Mouse (Mus musculus): ENCODE measurements at regions not wholly inside any gene's neighbourhood (a gene's known extent, or its start where the extent isn't known, plus 50 kb on each side); places are given as distances from the start of the nearest gene placed in this dataset.

- Histone ChIP-seq H3K9ac (no peak overlapping the region), H3K27me3 (ENCODE audit: control insufficient read depth, insufficient read depth, low read length) (no peaks in the 10 kb centered on the region), H3K4me2 (replicated peaks) (no peak overlapping the region), H3K36me3 (replicated peaks; ENCODE audit: control insufficient read depth, insufficient read depth) (no peaks in the 10 kb centered on the region), H3K4me1 (replicated peaks; ENCODE audit: control insufficient read depth, insufficient read depth, low read length) (no peaks in the 10 kb centered on the region), H3K4me3 (replicated peaks; ENCODE audit: low read length) (no peak overlapping the region), H3K27ac (no peak overlapping the region), H3K9me3 (ENCODE audit: control insufficient read depth, low read length) (no peaks in the 10 kb centered on the region)
- WGBS = 85% methylated on average over 3 of the region's 3 CpGs
- DNase-seq (ENCODE audit: low spot score) (no peak), ATAC-seq (ENCODE audit: low FRiP score) (no peak)
Measured at GRCm38 (mm10) chr7:40537621-40538020, 360.5 kb upstream of the Vstm2b start.

DNA sequence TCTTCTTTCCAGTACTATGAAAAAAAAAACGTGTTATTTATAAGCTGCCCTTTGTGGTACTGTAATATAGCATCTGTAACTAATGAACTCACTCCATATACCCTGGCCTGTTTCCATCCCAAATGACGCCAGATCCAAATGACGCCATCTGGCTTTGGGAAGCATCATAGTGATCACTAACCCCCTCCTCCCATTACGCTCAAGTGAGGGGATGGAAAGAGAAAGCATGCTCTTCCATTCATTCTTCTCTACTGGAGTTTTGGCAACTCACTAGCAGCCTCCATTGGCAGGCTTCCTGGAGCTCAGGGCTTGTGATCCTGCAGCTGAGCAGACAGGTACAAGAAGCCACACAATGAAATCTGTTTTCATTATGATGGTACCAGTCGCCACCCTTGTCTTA is 358.3 kb upstream of the Vstm2b start:
- H3K4me2 ChIP-seq (replicated peaks) = no peak overlapping the region
- no peak overlapping the region for H3K4me3 ChIP-seq (replicated peaks; ENCODE audit: low read length)
- 64% methylated on average over 5 of the region's 5 CpGs for WGBS
- no peak overlapping the region for H3K27ac ChIP-seq
- H3K36me3 ChIP-seq (replicated peaks; ENCODE audit: control insufficient read depth, insufficient read depth) = no peaks in the 10 kb centered on the region
- H3K4me1 ChIP-seq (replicated peaks; ENCODE audit: control insufficient read depth, insufficient read depth, low read length) = no peaks in the 10 kb centered on the region
- no peaks in the 10 kb centered on the region for H3K27me3 ChIP-seq (ENCODE audit: control insufficient read depth, insufficient read depth, low read length)
- no peak overlapping the region for H3K9ac ChIP-seq
- ATAC-seq (ENCODE audit: low FRiP score) (no peak), DNase-seq (ENCODE audit: low spot score) (no peak)
- H3K9me3 ChIP-seq (ENCODE audit: control insufficient read depth, low read length) = no peaks in the 10 kb centered on the region

GRCm38 (mm10) chr7:40541283-40541682 is 356.8 kb upstream of the Vstm2b start:
- DNase-seq (ENCODE audit: low spot score) = no peak
- ATAC-seq (ENCODE audit: low FRiP score) = no peak
- Histone ChIP-seq H3K4me3 (replicated peaks; ENCODE audit: low read length) (no peak overlapping the region), H3K27me3 (ENCODE audit: control insufficient read depth, insufficient read depth, low read length) (no peaks in the 10 kb centered on the region), H3K27ac (no peak overlapping the region), H3K36me3 (replicated peaks; ENCODE audit: control insufficient read depth, insufficient read depth) (no peaks in the 10 kb centered on the region), H3K4me1 (replicated peaks; ENCODE audit: control insufficient read depth, insufficient read depth, low read length) (no peaks in the 10 kb centered on the region), H3K9ac (no peak overlapping the region), H3K4me2 (replicated peaks) (no peak overlapping the region), H3K9me3 (ENCODE audit: control insufficient read depth, low read length) (no peaks in the 10 kb centered on the region)
- WGBS = 75% methylated on average over 4 of the region's 4 CpGs

DNA sequence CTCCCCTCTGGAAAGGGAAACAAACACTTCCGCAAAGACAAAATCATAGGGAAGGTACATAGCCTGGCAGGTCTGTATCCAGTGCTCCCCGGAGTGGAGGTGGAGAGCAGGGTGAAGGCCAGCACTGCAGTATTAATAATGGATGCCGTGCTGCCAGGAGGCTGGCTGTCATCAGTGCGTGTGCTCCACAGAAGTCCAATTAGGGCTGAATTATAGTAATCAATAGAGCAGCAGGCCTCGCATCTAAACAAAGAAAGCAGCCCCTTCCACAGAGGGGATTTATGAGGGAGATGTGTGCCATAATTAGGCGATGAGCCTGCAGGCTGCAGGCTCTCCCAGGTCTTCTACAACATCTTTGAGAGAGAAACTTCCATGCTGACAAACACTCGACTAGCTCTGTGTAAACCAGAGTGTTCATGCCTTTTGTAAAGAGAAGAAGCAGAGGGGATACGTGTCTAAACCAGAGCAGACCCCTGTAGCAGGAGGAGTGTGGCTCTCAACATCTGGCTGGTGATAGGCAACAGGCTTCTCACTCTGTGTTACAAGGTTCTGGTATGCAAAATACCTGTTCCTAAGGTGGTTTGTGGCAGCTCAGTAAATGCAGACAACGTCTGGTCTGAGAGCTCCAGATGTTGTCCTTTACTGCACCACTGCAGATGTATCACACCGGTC is 334.5 kb upstream of the Vstm2b start:
- peaks cover 9% of the 10 kb centered on the region; the same call in 1 of the 2 replicates for H3K4me1 ChIP-seq (replicated peaks; ENCODE audit: control insufficient read depth, insufficient read depth, low read length)
- 50% methylated on average over 10 of the region's 10 CpGs for WGBS
- H3K4me3 ChIP-seq (replicated peaks; ENCODE audit: low read length) = no peak overlapping the region
- H3K9me3 ChIP-seq (ENCODE audit: control insufficient read depth, low read length) = no peaks in the 10 kb centered on the region
- H3K27me3 ChIP-seq (ENCODE audit: control insufficient read depth, insufficient read depth, low read length) = no peaks in the 10 kb centered on the region
- DNase-seq (ENCODE audit: low spot score) (no peak), ATAC-seq (ENCODE audit: low FRiP score) (peak; percentile 80)
- H3K27ac ChIP-seq = no peak overlapping the region
- H3K4me2 ChIP-seq (replicated peaks) = no peak overlapping the region
- no peaks in the 10 kb centered on the region for H3K36me3 ChIP-seq (replicated peaks; ENCODE audit: control insufficient read depth, insufficient read depth)
- no peak overlapping the region for H3K9ac ChIP-seq

GRCm38 (mm10) chr7:40575971-40576370 is 322.2 kb upstream of the Vstm2b start:
- Histone ChIP-seq H3K27me3 (ENCODE audit: control insufficient read depth, insufficient read depth, low read length) (no peaks in the 10 kb centered on the region), H3K4me2 (replicated peaks) (no peak overlapping the region), H3K4me1 (replicated peaks; ENCODE audit: control insufficient read depth, insufficient read depth, low read length) (no peaks in the 10 kb centered on the region), H3K36me3 (replicated peaks; ENCODE audit: control insufficient read depth, insufficient read depth) (no peaks in the 10 kb centered on the region), H3K9me3 (ENCODE audit: control insufficient read depth, low read length) (no peaks in the 10 kb centered on the region), H3K27ac (no peak overlapping the region), H3K9ac (no peak overlapping the region), H3K4me3 (replicated peaks; ENCODE audit: low read length) (no peak overlapping the region)
- 83% methylated on average over 4 of the region's 4 CpGs for WGBS
- ATAC-seq (ENCODE audit: low FRiP score) (no peak), DNase-seq (ENCODE audit: low spot score) (no peak)

DNA sequence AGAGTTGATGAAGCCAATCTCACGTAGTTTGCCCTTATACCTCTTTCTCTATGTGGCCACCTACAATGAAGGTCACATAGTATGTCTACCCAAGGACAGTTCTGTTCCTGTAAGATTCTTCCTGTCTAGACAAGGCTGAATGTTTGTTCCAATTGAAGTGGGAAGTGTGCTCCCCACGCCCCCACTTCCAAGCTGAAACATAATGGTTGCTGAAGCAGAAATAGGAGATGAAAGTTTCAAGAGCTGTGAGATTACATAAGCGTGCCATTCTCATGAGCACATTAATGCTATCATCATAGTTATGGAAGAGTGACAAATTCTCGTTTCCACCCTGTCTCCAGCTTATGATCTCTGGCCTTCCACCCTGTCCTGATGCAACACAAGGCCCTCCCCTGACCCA is 320.8 kb upstream of the Vstm2b start:
- no peaks in the 10 kb centered on the region for H3K9me3 ChIP-seq (ENCODE audit: control insufficient read depth, low read length)

GRCm38 (mm10) chr7:40620761-40621160 is 277.4 kb upstream of the Vstm2b start:
- DNase-seq (ENCODE audit: low spot score) (no peak), ATAC-seq (ENCODE audit: low FRiP score) (no peak)
- H3K4me1 ChIP-seq (replicated peaks; ENCODE audit: control insufficient read depth, insufficient read depth, low read length) = no peaks in the 10 kb centered on the region
- H3K9ac ChIP-seq = no peak overlapping the region
- no peak overlapping the region for H3K4me3 ChIP-seq (replicated peaks; ENCODE audit: low read length)
- H3K27ac ChIP-seq = no peak overlapping the region
- no peak overlapping the region for H3K4me2 ChIP-seq (replicated peaks)
- H3K9me3 ChIP-seq (ENCODE audit: control insufficient read depth, low read length) = no peaks in the 10 kb centered on the region
- no peaks in the 10 kb centered on the region for H3K27me3 ChIP-seq (ENCODE audit: control insufficient read depth, insufficient read depth, low read length)
- 77% methylated on average over 3 of the region's 3 CpGs for WGBS
- no peaks in the 10 kb centered on the region for H3K36me3 ChIP-seq (replicated peaks; ENCODE audit: control insufficient read depth, insufficient read depth)

More for the DNA sequence above, 320.8 kb upstream of the Vstm2b start:
- Histone ChIP-seq H3K27me3 (ENCODE audit: control insufficient read depth, insufficient read depth, low read length) (no peaks in the 10 kb centered on the region), H3K36me3 (replicated peaks; ENCODE audit: control insufficient read depth, insufficient read depth) (no peaks in the 10 kb centered on the region), H3K27ac (no peak overlapping the region), H3K4me3 (replicated peaks; ENCODE audit: low read length) (no peak overlapping the region), H3K9ac (no peak overlapping the region), H3K4me2 (replicated peaks) (no peak overlapping the region), H3K4me1 (replicated peaks; ENCODE audit: control insufficient read depth, insufficient read depth, low read length) (no peaks in the 10 kb centered on the region)
- ATAC-seq (ENCODE audit: low FRiP score) = no peak
- WGBS = 83% methylated on average over 4 of the region's 4 CpGs
- DNase-seq (ENCODE audit: low spot score) = no peak

DNA sequence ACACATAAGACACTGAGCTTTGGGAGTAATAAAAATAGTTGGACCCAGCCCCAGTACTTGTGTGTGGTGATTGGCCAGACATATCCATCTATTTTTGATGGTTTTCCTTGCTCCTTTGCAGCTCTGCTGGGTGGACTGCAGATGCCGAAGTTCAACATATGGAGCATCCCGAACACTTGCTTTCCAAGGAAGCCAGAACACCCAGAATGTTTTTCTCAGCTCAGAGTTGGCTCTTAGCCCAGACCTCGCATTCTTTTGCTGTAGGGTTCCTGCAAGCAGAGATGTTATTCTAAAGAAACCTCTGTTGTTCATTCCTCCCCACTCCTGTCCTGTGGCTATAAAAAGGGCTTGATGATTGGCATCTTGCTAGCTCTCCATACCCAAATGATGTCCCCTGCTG is 275.3 kb upstream of the Vstm2b start:
- Histone ChIP-seq H3K4me3 (replicated peaks; ENCODE audit: low read length) (no peak overlapping the region), H3K4me2 (replicated peaks) (no peak overlapping the region), H3K9ac (no peak overlapping the region), H3K4me1 (replicated peaks; ENCODE audit: control insufficient read depth, insufficient read depth, low read length) (no peaks in the 10 kb centered on the region), H3K9me3 (ENCODE audit: control insufficient read depth, low read length) (no peaks in the 10 kb centered on the region), H3K27ac (no peak overlapping the region), H3K27me3 (ENCODE audit: control insufficient read depth, insufficient read depth, low read length) (no peaks in the 10 kb centered on the region), H3K36me3 (replicated peaks; ENCODE audit: control insufficient read depth, insufficient read depth) (no peaks in the 10 kb centered on the region)
- peak; percentile 40 for DNase-seq (ENCODE audit: low spot score)
- no peak for ATAC-seq (ENCODE audit: low FRiP score)
- WGBS = 66% methylated on average over 3 of the region's 3 CpGs

DNA sequence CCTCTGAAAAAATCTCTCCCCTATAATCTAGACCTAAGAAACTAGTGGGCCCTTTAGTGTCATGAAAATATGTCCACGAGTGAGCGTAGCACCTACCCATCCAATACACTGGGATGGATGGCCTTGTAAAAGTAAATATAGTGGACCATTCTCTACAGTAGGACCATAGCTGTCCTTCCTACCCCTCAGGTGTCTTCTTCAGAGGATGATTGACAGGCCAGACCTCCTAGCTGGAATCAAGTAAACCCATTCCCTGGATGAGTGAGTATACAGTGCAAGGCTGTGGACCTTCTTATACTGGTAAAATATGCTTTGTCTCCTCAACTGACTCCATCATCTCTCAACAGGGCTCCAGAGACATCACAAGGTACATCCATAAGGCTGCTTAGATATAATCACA is 274.8 kb upstream of the Vstm2b start:
- ATAC-seq (ENCODE audit: low FRiP score) = no peak
- Histone ChIP-seq H3K4me1 (replicated peaks; ENCODE audit: control insufficient read depth, insufficient read depth, low read length) (no peaks in the 10 kb centered on the region), H3K36me3 (replicated peaks; ENCODE audit: control insufficient read depth, insufficient read depth) (no peaks in the 10 kb centered on the region), H3K9ac (no peak overlapping the region), H3K4me3 (replicated peaks; ENCODE audit: low read length) (no peak overlapping the region), H3K27ac (no peak overlapping the region), H3K27me3 (ENCODE audit: control insufficient read depth, insufficient read depth, low read length) (no peaks in the 10 kb centered on the region), H3K4me2 (replicated peaks) (no peak overlapping the region), H3K9me3 (ENCODE audit: control insufficient read depth, low read length) (no peaks in the 10 kb centered on the region)
- 91% methylated on average over 2 of the region's 2 CpGs for WGBS
- DNase-seq (ENCODE audit: low spot score) = no peak

GRCm38 (mm10) chr7:40636369-40636768 is 261.8 kb upstream of the Vstm2b start:
- no peak overlapping the region for H3K27ac ChIP-seq
- no peak overlapping the region for H3K4me2 ChIP-seq (replicated peaks)
- H3K4me1 ChIP-seq (replicated peaks; ENCODE audit: control insufficient read depth, insufficient read depth, low read length) = no peaks in the 10 kb centered on the region
- H3K4me3 ChIP-seq (replicated peaks; ENCODE audit: low read length) = no peak overlapping the region
- no peaks in the 10 kb centered on the region for H3K36me3 ChIP-seq (replicated peaks; ENCODE audit: control insufficient read depth, insufficient read depth)
- no peaks in the 10 kb centered on the region for H3K27me3 ChIP-seq (ENCODE audit: control insufficient read depth, insufficient read depth, low read length)
- 91% methylated on average over 3 of the region's 3 CpGs for whole genome bisulfite sequencing
- DNase-seq (ENCODE audit: low spot score) = no peak
- H3K9ac ChIP-seq = no peak overlapping the region
- H3K9me3 ChIP-seq (ENCODE audit: control insufficient read depth, low read length) = no peaks in the 10 kb centered on the region
- no peak for ATAC-seq (ENCODE audit: low FRiP score)
